Mouse (Mus musculus) small intestine, adult 2 months (tissue): ENCODE data around the gene Clcf1. TPM values are rescaled to one million over a fixed set of nuclear protein-coding genes. Genes with fewer than 3 reads are reported as not detected.

Experiments used
- H3K27ac ChIP-seq: fragments of 200-500 bp; 2 replicates; pipeline ENCODE4 v1.5.1; 2012; ENCODE audit warnings: low read depth, low read length, control low read depth, inconsistent platforms; ENCODE audit not compliant: insufficient read depth
- H3K27me3 ChIP-seq: fragments of 200-500 bp; 2 replicates; pipeline ENCODE4 v1.6.1; 2012; ENCODE audit warnings: mild to moderate bottlenecking, moderate library complexity, low read length, inconsistent platforms; ENCODE audit not compliant: control insufficient read depth, insufficient read depth
- H3K36me3 ChIP-seq: fragments of 200-500 bp; 2 replicates; pipeline ENCODE4 v1.6.1; 2012; ENCODE audit warnings: mild to moderate bottlenecking, low read length, control low read depth, inconsistent platforms; ENCODE audit not compliant: control insufficient read depth, insufficient read depth
- H3K4me1 ChIP-seq: fragments of 200-500 bp; 2 replicates; pipeline ENCODE4 v1.6.1; 2012; ENCODE audit warnings: low read length, inconsistent platforms, mixed read lengths; ENCODE audit not compliant: control insufficient read depth, insufficient read depth, insufficient read length
- H3K4me3 ChIP-seq: fragments of 200-500 bp; 2 replicates; pipeline ENCODE4 v1.5.1; 2012; ENCODE audit warnings: low read depth, mild to moderate bottlenecking, control low read depth, inconsistent platforms, low read length, moderate library complexity
- CTCF ChIP-seq: fragments of 200-500 bp; IDR thresholded peaks from 2 replicates; pipeline ENCODE4 v1.5.1; 2012; ENCODE audit warnings: low read depth, mild to moderate bottlenecking, control low read depth, inconsistent platforms, low read length, moderate library complexity, mixed read lengths; ENCODE audit not compliant: insufficient replicate concordance, insufficient read length; ENCODE audit errors: extremely low read depth
- POLR2A ChIP-seq: fragments of 200-500 bp; IDR thresholded peaks from 2 replicates; pipeline ENCODE4 v1.6.1; 2012; ENCODE audit warnings: low read depth, mild to moderate bottlenecking, control low read depth, inconsistent platforms, low read length, moderate library complexity
- WGBS: fragments of 180-500 bp; shearing (Covaris S2); methylation state at CpG from one replicate; pipeline ENCODE4 v1.1.7; 2018; 5-methylcytosine and 5-hydroxymethylcytosine counted together
- polyA plus RNA-seq: library from polyadenylated mRNA; depleted of rRNA; stranded (reverse); fragments of >200 nt; gene quantifications from 2 replicates; pipeline ENCODE4 v1.2.3, GENCODE M21; 2012

The Clcf1 gene
- polyA plus RNA-seq, 1 experiment: 12.4 TPM

GRCm38 (mm10) chr19:4184976-4185975 lies 28.8 kb upstream of the Clcf1 start:
- 61% methylated on average over 15 of the region's 15 CpGs for WGBS
- TF ChIP-seq POLR2A (no peak), CTCF (no peak)
- Histone ChIP-seq H3K27ac (peak overlapping the region; percentile 64), H3K36me3 (no peaks in the 10 kb centered on the region), H3K27me3 (no peaks in the 10 kb centered on the region), H3K4me1 (no peaks in the 10 kb centered on the region; the same call in 1 of the 2 replicates), H3K4me3 (0 out of 2 replicates have a peak overlapping the region, but pooled peaks have one; percentile 4)

GRCm38 (mm10) chr19:4187303-4187702 lies 26.7 kb upstream of the Clcf1 start:
- H3K27ac ChIP-seq: no peak overlapping the region
- no peaks in the 10 kb centered on the region for H3K27me3 ChIP-seq
- WGBS: 84% methylated on average over 3 of the region's 3 CpGs
- H3K4me3 ChIP-seq: peak overlapping the region; percentile 29
- no peak for TF ChIP-seq CTCF
- TF ChIP-seq POLR2A: no peak
- no peaks in the 10 kb centered on the region for H3K36me3 ChIP-seq
- H3K4me1 ChIP-seq: peaks cover 4% of the 10 kb centered on the region; the same call in 1 of the 2 replicates

GRCm38 (mm10) chr19:4189051-4189620 lies 24.9 kb upstream of the Clcf1 start:
- Histone ChIP-seq H3K27ac (no peak overlapping the region), H3K4me3 (peak overlapping the region; percentile 33), H3K27me3 (no peaks in the 10 kb centered on the region), H3K36me3 (peaks cover 11% of the 10 kb centered on the region), H3K4me1 (peaks cover 6% of the 10 kb centered on the region; the same call in 1 of the 2 replicates)
- 89% methylated on average over 12 of the region's 12 CpGs for WGBS
- TF ChIP-seq POLR2A (no peak), CTCF (no peak)

GRCm38 (mm10) chr19:4190831-4191334 lies 23.2 kb upstream of the Clcf1 start, which contains the start of gene Tbc1d10c:
Tbc1d10c (minus strand) TSS chr19:4191284.
- peak; percentile 28; the same call in 1 of the 2 replicates for TF ChIP-seq POLR2A
- TF ChIP-seq CTCF: no peak
- WGBS: 40% methylated on average over 4 of the region's 4 CpGs
- peak within 1 kb of the TSS; percentile 77 for H3K4me3 ChIP-seq

GRCm38 (mm10) chr19:4191528-4192250 lies 22.3 kb upstream of the Clcf1 start, which contains the start of gene Ppp1ca:
Ppp1ca (plus strand) TSS chr19:4192065.
- peaks cover 12% of the 10 kb centered on the region for H3K4me1 ChIP-seq
- TF ChIP-seq POLR2A: peak; percentile 86
- TF ChIP-seq CTCF: peak; percentile 52; the same call in 1 of the 2 replicates
- peak within 1 kb of the TSS; percentile 77 for H3K4me3 ChIP-seq
- H3K27me3 ChIP-seq: no peaks in the 10 kb centered on the region
- peaks cover 33% of the 10 kb centered on the region for H3K36me3 ChIP-seq
- H3K27ac ChIP-seq: peak within 1 kb of the TSS; percentile 89
- under 1% methylated on average over 44 of the region's 47 CpGs for WGBS

More at GRCm38 (mm10) chr19:4190831-4191334, 23.2 kb upstream of the Clcf1 start, which contains the start of gene Tbc1d10c:
- Histone ChIP-seq H3K27ac (peak within 1 kb of the TSS; percentile 89), H3K4me1 (peaks cover 8% of the 10 kb centered on the region; the same call in 1 of the 2 replicates), H3K36me3 (peaks cover 29% of the 10 kb centered on the region), H3K27me3 (no peaks in the 10 kb centered on the region)

GRCm38 (mm10) chr19:4192251-4192985 lies 21.6 kb upstream of the Clcf1 start:
- under 1% methylated on average over 52 of the region's 52 CpGs for WGBS
- TF ChIP-seq POLR2A: no peak
- no peak for TF ChIP-seq CTCF
- H3K4me1 ChIP-seq: peaks cover 17% of the 10 kb centered on the region
- peak overlapping the region; percentile 77 for H3K4me3 ChIP-seq
- peaks cover 36% of the 10 kb centered on the region for H3K36me3 ChIP-seq
- no peaks in the 10 kb centered on the region for H3K27me3 ChIP-seq
- peak overlapping the region; percentile 57 for H3K27ac ChIP-seq
